Mouse (Mus musculus): ENCODE results near the gene Bag2.

- TF ChIP-seq MAX (IDR thresholded peaks at IDR 0.05; ENCODE audit: low read depth): no peak
- TF ChIP-seq POLR2A (IDR thresholded peaks at IDR 0.05; ENCODE audit: insufficient read length, low read depth): no peak
- TF ChIP-seq CEBPB (IDR thresholded peaks at IDR 0.05; ENCODE audit: insufficient read depth, poor library complexity, severe bottlenecking): no peak
- no peak for TF ChIP-seq E2F4 (IDR thresholded peaks at IDR 0.05; ENCODE audit: insufficient read depth)
- no peak for TF ChIP-seq TCF12 (IDR thresholded peaks at IDR 0.05; ENCODE audit: insufficient read depth, poor library complexity, severe bottlenecking)
- TF ChIP-seq USF1 (IDR thresholded peaks at IDR 0.05; ENCODE audit: low read depth): no peak
- no peak for TF ChIP-seq POLR2AphosphoS2 (IDR thresholded peaks at IDR 0.05; ENCODE audit: insufficient read length, low read depth)
- no peak for TF ChIP-seq TCF3 (IDR thresholded peaks at IDR 0.05; ENCODE audit: insufficient read length, low read depth)
- TF ChIP-seq MYOD1 (IDR thresholded peaks at IDR 0.05; ENCODE audit: control insufficient read depth in 1 of 3, insufficient read length in 2 of 3, low read depth in 2 of 3): no peak
- no peak for TF ChIP-seq MYOG (IDR thresholded peaks at IDR 0.05; ENCODE audit: control insufficient read depth in 1 of 3, insufficient read depth in 1 of 3, insufficient read length in 2 of 3, low read depth in 2 of 3)
- no peak for TF ChIP-seq REST (IDR thresholded peaks at IDR 0.05; ENCODE audit: insufficient read depth, insufficient read length)
- no peak for TF ChIP-seq SRF (IDR thresholded peaks at IDR 0.05; ENCODE audit: control insufficient read depth, insufficient read length, low read depth)
Observed at GRCm38 (mm10) chr1:33771621-33772020, 14.0 kb upstream of the Bag2 start.
